Mouse (Mus musculus): ENCODE results near the gene Wdr89. TPM values are rescaled to one million over a fixed set of nuclear protein-coding genes. Genes with fewer than 3 reads are reported as not detected.
"Not testable (repeated sequence)": the region's sequence is repeated elsewhere in the genome, so short reads cannot be mapped to it uniquely, and the experiment has no call there.

The Wdr89 gene
- total and polyA plus RNA-seq, 3 experiments: 10.2 to 33.0 (median 27.6) TPM

DNA sequence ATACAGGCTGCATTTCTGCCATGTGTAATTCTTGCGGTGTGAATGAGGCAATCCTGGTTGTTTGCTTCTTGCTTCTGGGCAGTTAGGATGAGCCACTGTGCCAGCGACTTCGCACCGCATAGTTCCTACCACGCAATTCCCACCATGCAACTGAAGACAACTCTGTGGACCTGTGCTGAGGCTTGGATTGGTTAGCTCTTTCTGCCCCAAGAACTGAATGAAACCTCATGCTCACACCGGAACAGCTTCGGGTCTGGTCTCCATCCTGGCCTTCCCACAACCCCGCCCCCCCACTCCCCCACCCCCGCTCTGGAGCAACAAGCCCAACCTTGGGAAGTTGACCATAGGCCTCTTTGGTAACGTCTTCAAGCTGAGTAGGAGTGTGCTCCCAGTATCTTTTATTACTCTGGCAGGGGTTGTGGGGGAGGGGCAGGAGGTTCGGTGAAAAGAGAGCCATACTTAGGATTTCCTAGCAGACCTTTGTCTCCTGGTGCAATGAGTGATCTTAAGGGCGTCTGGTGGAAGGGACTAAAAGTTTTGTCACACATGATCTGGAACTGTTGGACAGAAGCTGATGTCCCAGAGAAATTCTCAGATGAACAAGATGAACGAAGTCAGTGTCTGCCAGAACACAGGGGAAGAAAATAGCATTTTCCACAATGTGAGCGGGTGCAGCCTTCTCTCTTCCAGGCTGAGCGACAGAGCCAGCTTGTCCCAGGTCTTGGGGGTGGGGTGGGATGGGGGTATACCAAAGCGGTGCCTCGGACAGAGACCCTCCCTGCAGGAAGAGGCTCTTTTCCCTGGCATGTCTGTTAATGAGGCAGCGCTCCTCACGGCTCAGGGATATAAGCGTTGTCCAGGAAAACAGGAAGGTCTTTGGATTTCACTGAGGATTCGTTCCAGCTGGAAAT, 32.1 kb upstream of the Wdr89 start:
- in situ Hi-C loops (cut with MboI; ENCODE audit: low pct_ligation_motif_present, low pct_unique_long_range_greater_than_20kb, low sequenced_read_pairs): no loop called here

DNA sequence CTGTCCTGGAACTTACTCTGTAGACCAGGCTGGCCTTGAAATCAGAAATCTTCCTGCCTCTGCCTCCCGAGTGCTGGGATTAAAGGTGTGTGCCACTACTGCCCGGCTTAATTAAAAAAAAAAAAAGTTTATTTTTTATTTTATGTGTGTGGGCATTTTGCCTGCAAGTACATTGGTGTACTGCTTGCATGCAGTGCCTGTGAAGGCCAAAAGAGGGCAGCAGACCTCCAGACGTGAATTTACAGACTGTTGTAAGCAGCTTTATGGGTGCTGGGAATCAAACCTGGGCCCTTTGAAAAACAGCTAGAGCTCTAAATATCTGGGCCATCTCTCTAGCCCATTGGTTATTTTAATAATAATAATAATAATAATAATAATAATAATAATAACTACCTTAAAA, 29.4 kb upstream of the Wdr89 start:
- H3K79me2 ChIP-seq (replicated peaks; ENCODE audit: control insufficient read depth, extremely low read depth, insufficient read depth, poor library complexity, severe bottlenecking): no peaks in the 10 kb centered on the region
- TF ChIP-seq CTCF (conservative IDR thresholded peaks at IDR 0.05 in 1 of 2, IDR thresholded peaks at IDR 0.05 in 1 of 2; ENCODE audit: low read depth in 2 of 2, low read length in 2 of 2) (peak in 1 of 2 experiments; percentile 7; a peak in 1 of 4 replicates), JUND (conservative IDR thresholded peaks at IDR 0.05; ENCODE audit: low read depth, low read length) (no peak)
- no peak for DNase-seq (ENCODE audit: extremely low read depth)

More for the DNA sequence above, 32.1 kb upstream of the Wdr89 start:
- no peaks in the 10 kb centered on the region for H3K9me3 ChIP-seq (replicated peaks; ENCODE audit: low read length)
- no peak overlapping the region for H3K9ac ChIP-seq (ENCODE audit: insufficient read depth, low read depth)
- H3K79me2 ChIP-seq (replicated peaks; ENCODE audit: control insufficient read depth, extremely low read depth, insufficient read depth, poor library complexity, severe bottlenecking): no peaks in the 10 kb centered on the region
- dilution Hi-C loops (cut with MboI; ENCODE audit: extremely low pct_ligation_motif_present, extremely low pct_unique_long_range_greater_than_20kb, low sequenced_read_pairs): no loop called here
- H3K4me2 ChIP-seq (ENCODE audit: insufficient read depth, low read depth, poor library complexity, severe bottlenecking): no peak overlapping the region
- H3K36me3 ChIP-seq (replicated peaks in 1 of 2; ENCODE audit: control insufficient read depth in 1 of 2, insufficient read depth in 1 of 2, low read length in 1 of 2): no peaks in the 10 kb centered on the region
- H3K4me3 ChIP-seq (replicated peaks in 1 of 3; ENCODE audit: low read depth in 2 of 3, low read length in 2 of 3, poor library complexity in 1 of 3): no peak overlapping the region
- no peak for TF ChIP-seq ZC3H11A (IDR thresholded peaks at IDR 0.05; ENCODE audit: low read depth, low read length)
- TF ChIP-seq RCOR1 (conservative IDR thresholded peaks at IDR 0.05; ENCODE audit: low read depth, low read length): no peak
- no peak for TF ChIP-seq RAD21 (IDR thresholded peaks at IDR 0.05; ENCODE audit: low read depth, low read length)
- TF ChIP-seq ZMIZ1 (IDR thresholded peaks at IDR 0.05; ENCODE audit: low read depth, low read length): no peak
- TF ChIP-seq POLR2AphosphoS2 (IDR thresholded peaks at IDR 0.05; ENCODE audit: low read depth, low read length): no peak
- no peak for TF ChIP-seq MAZ (IDR thresholded peaks at IDR 0.05; ENCODE audit: low read depth, low read length)
- no peak overlapping the region for H3K27ac ChIP-seq (ENCODE audit: insufficient read depth, low read depth)
- no peaks in the 10 kb centered on the region for H3K27me3 ChIP-seq (replicated peaks)
- no peak for DNase-seq (ENCODE audit: extremely low read depth)
- 0 out of 4 replicates have a peak, but pooled peaks cover 0 to 2% of the 10 kb centered on the region in 2 experiments for H3K4me1 ChIP-seq (ENCODE audit: control insufficient read depth in 1 of 2, insufficient read depth in 2 of 2)

GRCm38 (mm10) chr12:75695845-75696244, 26.5 kb upstream of the Wdr89 start:
- DNase-seq (ENCODE audit: extremely low read depth); H3K36me3 ChIP-seq (replicated peaks in 1 of 2; ENCODE audit: control insufficient read depth in 1 of 2, insufficient read depth in 1 of 2, low read length in 1 of 2); H3K4me1 ChIP-seq (ENCODE audit: control insufficient read depth in 1 of 2, insufficient read depth in 2 of 2); in situ Hi-C loops (cut with MboI; ENCODE audit: low pct_ligation_motif_present, low pct_unique_long_range_greater_than_20kb, low sequenced_read_pairs); H3K27me3 ChIP-seq (replicated peaks); H3K4me2 ChIP-seq (ENCODE audit: insufficient read depth, low read depth, poor library complexity, severe bottlenecking); H3K4me3 ChIP-seq (replicated peaks in 1 of 3; ENCODE audit: low read depth in 2 of 3, low read length in 2 of 3, poor library complexity in 1 of 3); H3K9me3 ChIP-seq (replicated peaks; ENCODE audit: low read length); H3K27ac ChIP-seq (ENCODE audit: insufficient read depth, low read depth); H3K79me2 ChIP-seq (replicated peaks; ENCODE audit: control insufficient read depth, extremely low read depth, insufficient read depth, poor library complexity, severe bottlenecking); dilution Hi-C loops (cut with MboI; ENCODE audit: extremely low pct_ligation_motif_present, extremely low pct_unique_long_range_greater_than_20kb, low sequenced_read_pairs); H3K9ac ChIP-seq (ENCODE audit: insufficient read depth, low read depth): not testable (repeated sequence)
- TF ChIP-seq ZNF384 (IDR thresholded peaks at IDR 0.05; ENCODE audit: low read depth, low read length): 0 out of 2 replicates have a peak, but pooled peaks have one; percentile 29

More for the DNA sequence above, 29.4 kb upstream of the Wdr89 start:
- Histone ChIP-seq H3K4me3 (replicated peaks in 1 of 3; ENCODE audit: low read depth in 2 of 3, low read length in 2 of 3, poor library complexity in 1 of 3) (no peak overlapping the region), H3K4me2 (ENCODE audit: insufficient read depth, low read depth, poor library complexity, severe bottlenecking) (no peak overlapping the region), H3K9me3 (replicated peaks; ENCODE audit: low read length) (no peaks in the 10 kb centered on the region), H3K36me3 (replicated peaks in 1 of 2; ENCODE audit: control insufficient read depth in 1 of 2, insufficient read depth in 1 of 2, low read length in 1 of 2) (no peaks in the 10 kb centered on the region), H3K27me3 (replicated peaks) (no peaks in the 10 kb centered on the region), H3K9ac (ENCODE audit: insufficient read depth, low read depth) (no peak overlapping the region), H3K4me1 (ENCODE audit: control insufficient read depth in 1 of 2, insufficient read depth in 2 of 2) (peaks cover 0 to 4% of the 10 kb centered on the region in 2 experiments; a peak in 1 of 4 replicates), H3K27ac (ENCODE audit: insufficient read depth, low read depth) (no peak overlapping the region)
- in situ Hi-C loops (cut with MboI; ENCODE audit: low pct_ligation_motif_present, low pct_unique_long_range_greater_than_20kb, low sequenced_read_pairs): no loop called here
- dilution Hi-C loops (cut with MboI; ENCODE audit: extremely low pct_ligation_motif_present, extremely low pct_unique_long_range_greater_than_20kb, low sequenced_read_pairs): no loop called here

Data from CH12.LX (cell line).